In the genomic region with DNA sequence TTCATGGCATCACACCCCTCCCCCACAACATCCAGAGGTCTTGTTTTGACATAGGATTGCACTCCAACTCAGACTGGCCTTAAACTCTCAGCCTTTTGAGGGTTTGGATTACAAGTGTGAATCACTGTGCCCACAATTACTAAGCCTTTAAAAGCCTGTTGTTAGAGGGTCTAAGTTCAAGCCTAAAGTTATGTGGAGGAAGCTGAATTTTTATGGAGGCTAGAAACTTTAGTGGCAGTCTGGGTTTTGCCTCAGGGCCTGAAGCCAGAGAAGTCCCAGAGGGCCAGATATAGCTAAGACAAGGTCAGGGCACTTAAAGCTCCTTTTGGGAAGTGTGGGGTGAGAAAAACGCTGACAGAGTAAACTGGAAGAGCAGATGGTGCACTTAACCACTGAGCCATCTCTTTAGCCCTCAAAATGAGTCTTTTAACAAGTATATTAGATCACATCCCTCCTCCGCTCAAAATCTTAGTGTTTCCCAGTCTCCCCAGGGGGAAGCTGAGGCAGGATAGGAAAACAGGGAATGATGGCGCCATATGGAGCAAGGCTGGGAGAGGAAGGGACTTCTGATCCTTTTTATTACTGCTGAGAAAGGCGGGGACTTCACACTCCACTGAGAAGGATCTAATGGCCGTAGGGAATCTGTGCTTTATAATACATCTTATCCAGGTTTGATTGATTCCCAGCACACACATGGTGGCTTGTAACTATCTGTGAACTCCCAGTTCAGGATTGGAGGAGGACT, we compare ENCODE assay signal across 19 mouse cellular contexts. TPM values are rescaled to one million over a fixed set of nuclear protein-coding genes. Genes with fewer than 3 reads are reported as not detected.
A peak's percentile ranks its signal among the peaks of the same experiment; 100 is the strongest.
DNase-seq lines count a peak whose midpoint lies in the region; ATAC-seq and TF ChIP-seq lines count a peak whose summit lies in the region.
"Had no signal": no experiment of that assay in that cellular context is flagged by ENCODE, and none has a peak within 500 bp of the region (broad histone marks: within the 10 kb centered on the region; RNA-seq: fewer than 3 reads in every experiment).

No protein-coding gene starts in this region.

- H3K4me3 ChIP-seq in intestine, embryonic 15.5 days (replicated peaks) = no peak overlapping the region
- H3K4me3 ChIP-seq in intestine, postnatal 0 days (ENCODE audit: low read depth, low read length) = no peak overlapping the region
- no peak overlapping the region for H3K4me3 ChIP-seq in intestine, embryonic 16.5 days (ENCODE audit: low read length)
- H3K4me3 ChIP-seq in limb, embryonic 13.5 days = no peak overlapping the region
- H3K4me3 ChIP-seq: heart, embryonic 13.5 days; hindbrain, embryonic 15.5 days; midbrain, embryonic 15.5 days; neural tube, embryonic 13.5 days had no signal

- WGBS in intestine, embryonic 15.5 days = 53% methylated on average over 5 of the region's 5 CpGs
- 50% methylated on average over 5 of the region's 5 CpGs for WGBS in intestine, postnatal 0 days
- WGBS in intestine, embryonic 16.5 days = 58% methylated on average over 5 of the region's 5 CpGs
- 16% methylated on average over 5 of the region's 5 CpGs for WGBS in limb, embryonic 13.5 days

- ATAC-seq in intestine, embryonic 15.5 days = 0 out of 2 replicates have a peak, but pooled peaks have one; percentile 25
- ATAC-seq in intestine, postnatal 0 days = no peak
- peak; percentile 66; the same call in 1 of the 2 replicates for ATAC-seq in intestine, embryonic 16.5 days
- ATAC-seq in limb, embryonic 13.5 days (ENCODE audit: low FRiP score, low read depth) = peak; percentile 74; the same call in 1 of the 2 replicates
- ATAC-seq: activated CD4-positive, CD25-positive, alpha-beta regulatory T cell, adult 4 months; midbrain, embryonic 15.5 days had no signal

- no peak for TF ChIP-seq CTCF in intestine, postnatal 0 days (IDR thresholded peaks at IDR 0.05; ENCODE audit: low read depth)

- no peak overlapping the region for H3K27ac ChIP-seq in intestine, embryonic 15.5 days
- H3K27ac ChIP-seq in intestine, postnatal 0 days (ENCODE audit: low read depth, low read length) = no peak overlapping the region
- H3K27ac ChIP-seq in intestine, embryonic 16.5 days (ENCODE audit: low read length) = no peak overlapping the region
- no peak overlapping the region for H3K27ac ChIP-seq in limb, embryonic 13.5 days
- H3K27ac ChIP-seq: heart, embryonic 13.5 days; hindbrain, embryonic 15.5 days; macrophage; midbrain, embryonic 15.5 days; neural tube, embryonic 13.5 days had no signal

- no peak overlapping the region for H3K9ac ChIP-seq in intestine, embryonic 15.5 days
- H3K9ac ChIP-seq in intestine, postnatal 0 days (ENCODE audit: low read depth, low read length) = no peak overlapping the region
- no peak overlapping the region for H3K9ac ChIP-seq in intestine, embryonic 16.5 days (ENCODE audit: low read depth, low read length)
- no peak overlapping the region for H3K9ac ChIP-seq in limb, embryonic 13.5 days
- H3K9ac ChIP-seq: heart, embryonic 13.5 days; hindbrain, embryonic 15.5 days; midbrain, embryonic 15.5 days; neural tube, embryonic 13.5 days had no signal

- DNase-seq in adrenal gland, postnatal 10 days = peak; percentile 49
- no peak for DNase-seq in adrenal gland, adult 2 months
- no peak for DNase-seq in gastrocnemius, adult 8-10 months (ENCODE audit: low spot score in 2 of 2)
- no peak for DNase-seq in MN1 (ENCODE audit: low spot score)
- DNase-seq: cerebellum, postnatal 10 days; retina, postnatal 1 day; spleen, adult 18-20 months; thymus, adult 18-20 months had no signal

- H3K9me3 ChIP-seq in intestine, embryonic 15.5 days = no peaks in the 10 kb centered on the region
- H3K9me3 ChIP-seq in intestine, postnatal 0 days (ENCODE audit: control insufficient read depth) = no peaks in the 10 kb centered on the region
- H3K9me3 ChIP-seq in intestine, embryonic 16.5 days (ENCODE audit: control insufficient read depth, low read length) = no peaks in the 10 kb centered on the region
- no peaks in the 10 kb centered on the region; the same call in 1 of the 2 replicates for H3K9me3 ChIP-seq in limb, embryonic 13.5 days
- H3K9me3 ChIP-seq: heart, embryonic 13.5 days; hindbrain, embryonic 15.5 days; midbrain, embryonic 15.5 days; neural tube, embryonic 13.5 days had no signal

- no peaks in the 10 kb centered on the region for H3K36me3 ChIP-seq in intestine, embryonic 15.5 days
- no peaks in the 10 kb centered on the region for H3K36me3 ChIP-seq in intestine, postnatal 0 days (ENCODE audit: control insufficient read depth, insufficient read depth)
- H3K36me3 ChIP-seq in intestine, embryonic 16.5 days (ENCODE audit: control insufficient read depth, insufficient read depth, low read length) = no peaks in the 10 kb centered on the region
- H3K36me3 ChIP-seq in limb, embryonic 13.5 days = no peaks in the 10 kb centered on the region
- H3K36me3 ChIP-seq: heart, embryonic 13.5 days; hindbrain, embryonic 15.5 days; midbrain, embryonic 15.5 days; neural tube, embryonic 13.5 days had no signal

- no peaks in the 10 kb centered on the region for H3K27me3 ChIP-seq in intestine, embryonic 15.5 days (replicated peaks)
- no peaks in the 10 kb centered on the region for H3K27me3 ChIP-seq in intestine, postnatal 0 days (replicated peaks; ENCODE audit: control insufficient read depth, insufficient read depth, low read length)
- H3K27me3 ChIP-seq in intestine, embryonic 16.5 days (replicated peaks; ENCODE audit: control insufficient read depth, insufficient read depth, low read length) = no peaks in the 10 kb centered on the region
- no peaks in the 10 kb centered on the region for H3K27me3 ChIP-seq in limb, embryonic 13.5 days
- H3K27me3 ChIP-seq: heart, embryonic 13.5 days; hindbrain, embryonic 15.5 days; midbrain, embryonic 15.5 days; neural tube, embryonic 13.5 days had no signal

- H3K4me2 ChIP-seq in intestine, embryonic 15.5 days (replicated peaks) = no peak overlapping the region
- H3K4me2 ChIP-seq in intestine, postnatal 0 days (replicated peaks; ENCODE audit: low read depth) = no peak overlapping the region
- H3K4me2 ChIP-seq in intestine, embryonic 16.5 days (ENCODE audit: low read depth, low read length) = no peak overlapping the region
- no peak overlapping the region for H3K4me2 ChIP-seq in limb, embryonic 13.5 days (replicated peaks)
- H3K4me2 ChIP-seq: heart, embryonic 13.5 days; hindbrain, embryonic 15.5 days; midbrain, embryonic 15.5 days; neural tube, embryonic 13.5 days had no signal

- no peaks in the 10 kb centered on the region for H3K4me1 ChIP-seq in intestine, embryonic 15.5 days (replicated peaks)
- H3K4me1 ChIP-seq in intestine, postnatal 0 days (replicated peaks; ENCODE audit: control insufficient read depth, insufficient read depth, low read length) = no peaks in the 10 kb centered on the region
- peaks cover 6% of the 10 kb centered on the region; the same call in 1 of the 2 replicates for H3K4me1 ChIP-seq in intestine, embryonic 16.5 days (ENCODE audit: control insufficient read depth, insufficient read depth, low read length)
- H3K4me1 ChIP-seq in limb, embryonic 13.5 days = peaks cover 16% of the 10 kb centered on the region
- H3K4me1 ChIP-seq: hindbrain, embryonic 15.5 days; midbrain, embryonic 15.5 days had no signal

RNA-seq across cellular contexts. Expression of a gene that starts 10.5 kb away (rescaled TPM):
- not detected for total RNA-seq in adrenal gland, postnatal 10 days (2021)
- under 1 TPM in 1 of 2 experiments, not detected in 1; 0.66 TPM for total RNA-seq in adrenal gland, adult 2 months (2021)
- 0.46 TPM in 1 of 2 replicates, not detected in the other for polyA plus RNA-seq in adrenal gland, adult 2 months (2012; rRNA removed)
- polyA plus RNA-seq in intestine, embryonic 15.5 days (2015; fragmentation: Nextera tagmentation; extraction: Ambion mirVana) = 0.29 and 0.53 TPM in 2 replicates
- 0.18 and 0.37 TPM in 2 replicates for polyA plus RNA-seq in intestine, postnatal 0 days (2015; fragmentation: Nextera tagmentation; extraction: Ambion mirVana)
- 0.23 and 0.29 TPM in 2 replicates for polyA plus RNA-seq in intestine, embryonic 16.5 days (2015; fragmentation: Nextera tagmentation; extraction: Ambion mirVana)
- 0.54 and 0.70 TPM in 2 replicates for polyA plus RNA-seq in limb, embryonic 13.5 days (2015; fragmentation: Nextera tagmentation; extraction: Ambion mirVana)
- total RNA-seq in gastrocnemius, adult 8-10 months (2022) = not detected
- polyA plus RNA-seq: liver, embryonic 16.5 days; macrophage; midbrain, embryonic 15.5 days had no signal

RNA-seq across cellular contexts. Expression of a gene that starts 12.8 kb away (rescaled TPM):
- 10 to 100 TPM; 73.5 to 91.6 TPM for total RNA-seq in adrenal gland, postnatal 10 days (2021)
- total RNA-seq in adrenal gland, adult 2 months (2021) = 10 to 100 TPM; 63.5 to 70.4 TPM
- polyA plus RNA-seq in adrenal gland, adult 2 months (2012; rRNA removed) = 84.6 and 86.1 TPM in 2 replicates
- 109 and 122 TPM in 2 replicates for polyA plus RNA-seq in intestine, embryonic 15.5 days (2015; fragmentation: Nextera tagmentation; extraction: Ambion mirVana)
- 61.6 and 69.1 TPM in 2 replicates for polyA plus RNA-seq in intestine, postnatal 0 days (2015; fragmentation: Nextera tagmentation; extraction: Ambion mirVana)
- polyA plus RNA-seq in intestine, embryonic 16.5 days (2015; fragmentation: Nextera tagmentation; extraction: Ambion mirVana) = 99.1 and 113 TPM in 2 replicates
- polyA plus RNA-seq in limb, embryonic 13.5 days (2015; fragmentation: Nextera tagmentation; extraction: Ambion mirVana) = 76.2 and 80.7 TPM in 2 replicates
- 10 to 100 TPM; 50.1 to 57.1 (median 51.9) TPM for total RNA-seq in gastrocnemius, adult 8-10 months (2022)
- polyA plus RNA-seq: activated CD4-positive, CD25-positive, alpha-beta regulatory T cell, adult 4 months; macrophage had no signal

RNA-seq across cellular contexts. Expression of a gene that starts 23.2 kb away (rescaled TPM):
- total RNA-seq in adrenal gland, postnatal 10 days (2021) = under 1 TPM; 0.24 to 0.70 TPM
- under 1 TPM in 1 of 2 experiments, not detected in 1; 0.31 TPM for total RNA-seq in adrenal gland, adult 2 months (2021)
- not detected in 2 replicates for polyA plus RNA-seq in adrenal gland, adult 2 months (2012; rRNA removed)
- 6.3 and 8.5 TPM in 2 replicates for polyA plus RNA-seq in intestine, embryonic 15.5 days (2015; fragmentation: Nextera tagmentation; extraction: Ambion mirVana)
- 0.61 and 1.1 TPM in 2 replicates for polyA plus RNA-seq in intestine, postnatal 0 days (2015; fragmentation: Nextera tagmentation; extraction: Ambion mirVana)
- polyA plus RNA-seq in intestine, embryonic 16.5 days (2015; fragmentation: Nextera tagmentation; extraction: Ambion mirVana) = 7.1 and 10.7 TPM in 2 replicates
- polyA plus RNA-seq in limb, embryonic 13.5 days (2015; fragmentation: Nextera tagmentation; extraction: Ambion mirVana) = 9.4 and 9.9 TPM in 2 replicates
- not detected for total RNA-seq in gastrocnemius, adult 8-10 months (2022)
- polyA plus RNA-seq: liver, embryonic 16.5 days; macrophage; neural tube, embryonic 13.5 days had no signal

RNA-seq across cellular contexts. Expression of a gene that starts 35.6 kb away (rescaled TPM):
- total RNA-seq in adrenal gland, postnatal 10 days (2021) = 10 to 100 TPM; 59.6 to 60.9 TPM
- 10 to 100 TPM; 28.5 to 51.2 TPM for total RNA-seq in adrenal gland, adult 2 months (2021)
- polyA plus RNA-seq in adrenal gland, adult 2 months (2012; rRNA removed) = 19.7 and 26.7 TPM in 2 replicates
- 35.6 and 36.3 TPM in 2 replicates for polyA plus RNA-seq in intestine, embryonic 15.5 days (2015; fragmentation: Nextera tagmentation; extraction: Ambion mirVana)
- 70.3 and 78.7 TPM in 2 replicates for polyA plus RNA-seq in intestine, postnatal 0 days (2015; fragmentation: Nextera tagmentation; extraction: Ambion mirVana)
- polyA plus RNA-seq in intestine, embryonic 16.5 days (2015; fragmentation: Nextera tagmentation; extraction: Ambion mirVana) = 38.5 and 40.8 TPM in 2 replicates
- polyA plus RNA-seq in limb, embryonic 13.5 days (2015; fragmentation: Nextera tagmentation; extraction: Ambion mirVana) = 26.7 and 30.8 TPM in 2 replicates
- 10 to 100 TPM in 3 of 4 experiments, 1 to 10 TPM in 1; 7.5 to 16.2 (median 11.8) TPM for total RNA-seq in gastrocnemius, adult 8-10 months (2022)

RNA-seq across cellular contexts. Expression of a gene that starts 35.7 kb away (rescaled TPM):
- total RNA-seq in adrenal gland, postnatal 10 days (2021) = 100 to 1,000 TPM; 263 to 269 TPM
- 100 to 1,000 TPM; 199 to 282 TPM for total RNA-seq in adrenal gland, adult 2 months (2021)
- 81.4 and 98.2 TPM in 2 replicates for polyA plus RNA-seq in adrenal gland, adult 2 months (2012; rRNA removed)
- polyA plus RNA-seq in intestine, embryonic 15.5 days (2015; fragmentation: Nextera tagmentation; extraction: Ambion mirVana) = 82.3 and 109 TPM in 2 replicates
- 1,091 and 1,109 TPM in 2 replicates for polyA plus RNA-seq in intestine, postnatal 0 days (2015; fragmentation: Nextera tagmentation; extraction: Ambion mirVana)
- 142 and 192 TPM in 2 replicates for polyA plus RNA-seq in intestine, embryonic 16.5 days (2015; fragmentation: Nextera tagmentation; extraction: Ambion mirVana)
- 14.2 and 15.0 TPM in 2 replicates for polyA plus RNA-seq in limb, embryonic 13.5 days (2015; fragmentation: Nextera tagmentation; extraction: Ambion mirVana)
- total RNA-seq in gastrocnemius, adult 8-10 months (2022) = 100 to 1,000 TPM; 157 to 190 (median 173) TPM
